In genomic region chr10:71341290-71341689, GRCm38 (mm10) we compare ENCODE assay signal across 13 mouse cellular contexts.
"Had no signal": no experiment of that assay in that cellular context is flagged by ENCODE, and none has a peak within 500 bp of the region (broad histone marks: within the 10 kb centered on the region; RNA-seq: fewer than 3 reads in every experiment).

No protein-coding gene starts in this region.

- H3K9ac ChIP-seq: limb, embryonic 13.5 days; liver, embryonic 13.5 days had no signal

- H3K27me3 ChIP-seq: limb, embryonic 13.5 days; liver, embryonic 13.5 days had no signal

- H3K4me2 ChIP-seq: limb, embryonic 13.5 days; liver, embryonic 13.5 days; midbrain, embryonic 11.5 days had no signal

- H3K27ac ChIP-seq: layer of hippocampus, adult 2 months; limb, embryonic 10.5 days; limb, embryonic 13.5 days; liver, embryonic 13.5 days had no signal

- H3K9me3 ChIP-seq: limb, embryonic 10.5 days; limb, embryonic 13.5 days; liver, embryonic 13.5 days had no signal

- DNase-seq: layer of hippocampus, adult 9-11 months; liver, embryonic 13.5 days; lung, adult 2 months; lung, postnatal 14 days; lung, postnatal 4 days; midbrain, embryonic 14.5 days; thymus, adult 18-20 months; thymus, postnatal 36 days had no signal

- H3K4me3 ChIP-seq: layer of hippocampus, adult 2 months; limb, embryonic 10.5 days; limb, embryonic 13.5 days; liver, embryonic 13.5 days had no signal

- ATAC-seq: intestine, postnatal 0 days had no signal
